In genomic region chr16:44002086-44002485, GRCm38 (mm10) we compare ENCODE assay signal across 11 mouse cellular contexts. TPM values are rescaled to one million over a fixed set of nuclear protein-coding genes. Genes with fewer than 3 reads are reported as not detected.
DNase-seq lines count a peak whose midpoint lies in the region; ATAC-seq and TF ChIP-seq lines count a peak whose summit lies in the region.
"Had no signal": no experiment of that assay in that cellular context is flagged by ENCODE, and none has a peak within 500 bp of the region (broad histone marks: within the 10 kb centered on the region; RNA-seq: fewer than 3 reads in every experiment).

No protein-coding gene starts in this region.

- no peak for TF ChIP-seq POLR2A in CH12.LX (IDR thresholded peaks at IDR 0.05; ENCODE audit: low read depth, low read length)

- no peak overlapping the region for H3K4me2 ChIP-seq in kidney, embryonic 16.5 days (replicated peaks; ENCODE audit: low read depth, low read length)
- no peak overlapping the region for H3K4me2 ChIP-seq in kidney, embryonic 15.5 days
- H3K4me2 ChIP-seq in CH12.LX (ENCODE audit: insufficient read depth, low read depth, poor library complexity, severe bottlenecking) = no peak overlapping the region
- no peak overlapping the region for H3K4me2 ChIP-seq in liver, embryonic 14.5 days (ENCODE audit: low read depth)
- H3K4me2 ChIP-seq: embryonic facial prominence, embryonic 13.5 days had no signal

- dilution Hi-C loops in CH12.LX (cut with MboI; ENCODE audit: extremely low pct_ligation_motif_present, extremely low pct_unique_long_range_greater_than_20kb, low sequenced_read_pairs) = no loop called here

- 53% methylated on average over 5 of the region's 5 CpGs for WGBS in kidney, embryonic 16.5 days
- 63% methylated on average over 5 of the region's 5 CpGs for WGBS in kidney, embryonic 15.5 days
- 65% methylated on average over 5 of the region's 5 CpGs for WGBS in liver, embryonic 14.5 days (ENCODE audit: insufficient replicate concordance)

- peak; percentile 56 for TF ChIP-seq RAD21 in CH12.LX (IDR thresholded peaks at IDR 0.05; ENCODE audit: low read depth, low read length)

- no peaks in the 10 kb centered on the region for H3K27me3 ChIP-seq in kidney, embryonic 16.5 days (ENCODE audit: insufficient read depth, low read length)
- H3K27me3 ChIP-seq in kidney, embryonic 15.5 days = no peaks in the 10 kb centered on the region
- no peaks in the 10 kb centered on the region for H3K27me3 ChIP-seq in CH12.LX (replicated peaks)
- no peaks in the 10 kb centered on the region for H3K27me3 ChIP-seq in liver, embryonic 14.5 days (ENCODE audit: control insufficient read depth, insufficient read depth, low read length)
- H3K27me3 ChIP-seq: embryonic facial prominence, embryonic 13.5 days had no signal

- H3K27ac ChIP-seq in kidney, embryonic 16.5 days (ENCODE audit: low read length) = no peak overlapping the region
- no peak overlapping the region for H3K27ac ChIP-seq in kidney, embryonic 15.5 days
- no peak overlapping the region for H3K27ac ChIP-seq in CH12.LX (ENCODE audit: insufficient read depth, low read depth)
- no peak overlapping the region for H3K27ac ChIP-seq in liver, embryonic 14.5 days
- H3K27ac ChIP-seq: embryonic facial prominence, embryonic 13.5 days; gastrocnemius, adult 2 months had no signal

- H3K36me3 ChIP-seq in kidney, embryonic 16.5 days (ENCODE audit: insufficient read depth, low read length) = no peaks in the 10 kb centered on the region
- peaks cover 3% of the 10 kb centered on the region; the same call in 1 of the 2 replicates for H3K36me3 ChIP-seq in kidney, embryonic 15.5 days
- H3K36me3 ChIP-seq in CH12.LX (replicated peaks in 1 of 2; ENCODE audit: control insufficient read depth in 1 of 2, insufficient read depth in 1 of 2, low read length in 1 of 2) = peaks cover 8 to 34% of the 10 kb centered on the region in 2 experiments
- H3K36me3 ChIP-seq in liver, embryonic 14.5 days (replicated peaks; ENCODE audit: control insufficient read depth, insufficient read depth, low read depth) = no peaks in the 10 kb centered on the region
- H3K36me3 ChIP-seq: embryonic facial prominence, embryonic 13.5 days had no signal

- H3K79me2 ChIP-seq in CH12.LX (replicated peaks; ENCODE audit: control insufficient read depth, extremely low read depth, insufficient read depth, poor library complexity, severe bottlenecking) = no peaks in the 10 kb centered on the region

- DNase-seq in CH12.LX (ENCODE audit: extremely low read depth) (peak; percentile 48), R1 (ENCODE audit: low read depth, low spot score) (peak; percentile 63)
- DNase-seq in liver, embryonic 14.5 days (ENCODE audit: low read depth in 3 of 3, low spot score in 3 of 3) = no peak
- DNase-seq in ovary, postnatal 36 days (ENCODE audit: low spot score) = no peak
- no peak for DNase-seq in thymus, postnatal 4 days
- DNase-seq: gastrocnemius, adult 2 months; heart, postnatal 36 days; lung, adult 2 months had no signal

- H3K4me3 ChIP-seq in kidney, embryonic 16.5 days (ENCODE audit: low read length) = no peak overlapping the region
- H3K4me3 ChIP-seq in kidney, embryonic 15.5 days (replicated peaks) = no peak overlapping the region
- no peak overlapping the region for H3K4me3 ChIP-seq in CH12.LX (replicated peaks in 1 of 3; ENCODE audit: low read depth in 2 of 3, low read length in 2 of 3, poor library complexity in 1 of 3)
- H3K4me3 ChIP-seq in liver, embryonic 14.5 days (ENCODE audit: insufficient read depth in 1 of 2, low read depth in 2 of 2, low read length in 2 of 2) = no peak overlapping the region
- H3K4me3 ChIP-seq: embryonic facial prominence, embryonic 13.5 days; gastrocnemius, adult 2 months had no signal

- ATAC-seq in kidney, embryonic 16.5 days (ENCODE audit: low FRiP score, low TSS enrichment) = peak; percentile 61; the same call in 1 of the 2 replicates
- ATAC-seq in kidney, embryonic 15.5 days (replicated peaks; ENCODE audit: low FRiP score) = no peak
- peak; percentile 31; the same call in 1 of the 2 replicates for ATAC-seq in liver, embryonic 14.5 days (ENCODE audit: insufficient read depth)

- no peak overlapping the region for H3K9ac ChIP-seq in kidney, embryonic 16.5 days (replicated peaks; ENCODE audit: low read length)
- no peak overlapping the region for H3K9ac ChIP-seq in kidney, embryonic 15.5 days
- H3K9ac ChIP-seq in CH12.LX (ENCODE audit: insufficient read depth, low read depth) = no peak overlapping the region
- no peak overlapping the region for H3K9ac ChIP-seq in liver, embryonic 14.5 days (replicated peaks)
- H3K9ac ChIP-seq: embryonic facial prominence, embryonic 13.5 days had no signal

- peak in 1 of 2 experiments; percentile 61; a peak in 2 of 4 replicates for TF ChIP-seq CTCF in CH12.LX (conservative IDR thresholded peaks at IDR 0.05 in 1 of 2, IDR thresholded peaks at IDR 0.05 in 1 of 2; ENCODE audit: low read depth in 2 of 2, low read length in 2 of 2)
- TF ChIP-seq CTCF in liver, embryonic 14.5 days (IDR thresholded peaks at IDR 0.05; ENCODE audit: low read depth) = peak; percentile 54

- no peak for TF ChIP-seq EP300 in CH12.LX (IDR thresholded peaks at IDR 0.05; ENCODE audit: low read length)
- TF ChIP-seq EP300 in liver, embryonic 14.5 days (IDR thresholded peaks at IDR 0.05; ENCODE audit: low read depth) = no peak

- H3K9me3 ChIP-seq in kidney, embryonic 16.5 days (ENCODE audit: low read length) = no peaks in the 10 kb centered on the region
- no peaks in the 10 kb centered on the region for H3K9me3 ChIP-seq in kidney, embryonic 15.5 days (replicated peaks)
- no peaks in the 10 kb centered on the region for H3K9me3 ChIP-seq in CH12.LX (replicated peaks; ENCODE audit: low read length)
- no peaks in the 10 kb centered on the region for H3K9me3 ChIP-seq in liver, embryonic 14.5 days (ENCODE audit: control insufficient read depth, low read length)
- H3K9me3 ChIP-seq: embryonic facial prominence, embryonic 13.5 days had no signal

- H3K4me1 ChIP-seq in kidney, embryonic 16.5 days (ENCODE audit: insufficient read depth, low read length) = no peaks in the 10 kb centered on the region
- no peaks in the 10 kb centered on the region for H3K4me1 ChIP-seq in kidney, embryonic 15.5 days
- H3K4me1 ChIP-seq in CH12.LX (ENCODE audit: control insufficient read depth in 1 of 2, insufficient read depth in 2 of 2) = no peaks in the 10 kb centered on the region
- no peaks in the 10 kb centered on the region for H3K4me1 ChIP-seq in liver, embryonic 14.5 days (replicated peaks; ENCODE audit: control insufficient read depth in 2 of 2, insufficient read depth in 2 of 2, low read length in 1 of 2)
- H3K4me1 ChIP-seq: embryonic facial prominence, embryonic 13.5 days had no signal

- in situ Hi-C loops in CH12.LX (cut with MboI; ENCODE audit: low pct_ligation_motif_present, low pct_unique_long_range_greater_than_20kb, low sequenced_read_pairs) = no loop called here

TF ChIP-seq in CH12.LX, 34 proteins besides CTCF, POLR2A, EP300 and RAD21:
- TF ChIP-seq TBP (conservative IDR thresholded peaks at IDR 0.05; ENCODE audit: low read depth, low read length) = no peak
- TF ChIP-seq BHLHE40 (IDR thresholded peaks at IDR 0.05; ENCODE audit: low read depth, low read length) = peak; percentile 75
- TF ChIP-seq SMC3 (IDR thresholded peaks at IDR 0.05; ENCODE audit: low read depth, low read length) = peak; percentile 38

RNA-seq across cellular contexts. Expression of gene Zdhhc23, which starts 22.5 kb away (rescaled TPM):
- 2.4 and 2.6 TPM in 2 replicates for polyA plus RNA-seq in kidney, embryonic 16.5 days (2015; fragmentation: Nextera tagmentation; extraction: Ambion mirVana)
- 1.7 and 1.9 TPM in 2 replicates for polyA plus RNA-seq in kidney, embryonic 15.5 days (2015; fragmentation: Nextera tagmentation; extraction: Ambion mirVana)
- total RNA-seq in CH12.LX (2012; rRNA removed) (0.59 and 0.68 TPM in 2 replicates), CH12.LX (2014; rRNA removed) (0.07 and 0.20 TPM in 2 replicates)
- 0.46 and 0.55 TPM in 2 replicates for polyA plus RNA-seq in CH12.LX (2012; ENCODE audit: insufficient read length, low read depth)
- 0.22 and 0.25 TPM in 2 replicates for polyA plus RNA-seq in liver, embryonic 14.5 days (2012; rRNA removed)
- polyA plus RNA-seq in liver, embryonic 14.5 days (2014; fragmentation: Nextera tagmentation; extraction: Ambion mirVana) = 0.16 and 0.20 TPM in 2 replicates

Comparison
In these comparisons a context has a peak if more than half of its experiments do, and no peak if none do; other contexts are left out.
1. DNase-seq: peak in CH12.LX (single experiment) and R1 (single experiment); none in liver, embryonic 14.5 days (0 of 3), ovary, postnatal 36 days (single experiment) and thymus, postnatal 4 days (single experiment).